Mouse (Mus musculus): Measurements from ENCODE around the gene Ttc16. TPM values are rescaled to one million over a fixed set of nuclear protein-coding genes. Genes with fewer than 3 reads are reported as not detected.

The Ttc16 gene
- total and polyA plus RNA-seq, 2 experiments from 2014 or later: 0.44 to 3.2 TPM

GRCm38 (mm10) chr2:32710425-32710824 lies 65.0 kb downstream of the Ttc16 start:
- H3K4me3 ChIP-seq (ENCODE audit: low read depth, low read length): no peak overlapping the region
- TF ChIP-seq CTCF (IDR thresholded peaks at IDR 0.05): no peak
- H3K27me3 ChIP-seq (ENCODE audit: insufficient read depth, low read length): no peaks in the 10 kb centered on the region
- H3K9me3 ChIP-seq (ENCODE audit: low read length): no peaks in the 10 kb centered on the region
- peaks cover 41% of the 10 kb centered on the region for H3K36me3 ChIP-seq (ENCODE audit: insufficient read depth, low read length)
- H3K4me1 ChIP-seq (ENCODE audit: insufficient read depth, low read length): peaks cover 8% of the 10 kb centered on the region; the same call in 1 of the 2 replicates
- no peak for ATAC-seq (ENCODE audit: low FRiP score)
- no peak overlapping the region for H3K9ac ChIP-seq (replicated peaks; ENCODE audit: low read length, poor library complexity, severe bottlenecking)
- no peak overlapping the region for H3K27ac ChIP-seq (ENCODE audit: low read depth, low read length)
- WGBS: 83% methylated on average over 5 of the region's 5 CpGs
- no peak overlapping the region for H3K4me2 ChIP-seq (ENCODE audit: low read depth, low read length, poor library complexity, severe bottlenecking)
- DNase-seq (ENCODE audit: low spot score): no peak

DNA sequence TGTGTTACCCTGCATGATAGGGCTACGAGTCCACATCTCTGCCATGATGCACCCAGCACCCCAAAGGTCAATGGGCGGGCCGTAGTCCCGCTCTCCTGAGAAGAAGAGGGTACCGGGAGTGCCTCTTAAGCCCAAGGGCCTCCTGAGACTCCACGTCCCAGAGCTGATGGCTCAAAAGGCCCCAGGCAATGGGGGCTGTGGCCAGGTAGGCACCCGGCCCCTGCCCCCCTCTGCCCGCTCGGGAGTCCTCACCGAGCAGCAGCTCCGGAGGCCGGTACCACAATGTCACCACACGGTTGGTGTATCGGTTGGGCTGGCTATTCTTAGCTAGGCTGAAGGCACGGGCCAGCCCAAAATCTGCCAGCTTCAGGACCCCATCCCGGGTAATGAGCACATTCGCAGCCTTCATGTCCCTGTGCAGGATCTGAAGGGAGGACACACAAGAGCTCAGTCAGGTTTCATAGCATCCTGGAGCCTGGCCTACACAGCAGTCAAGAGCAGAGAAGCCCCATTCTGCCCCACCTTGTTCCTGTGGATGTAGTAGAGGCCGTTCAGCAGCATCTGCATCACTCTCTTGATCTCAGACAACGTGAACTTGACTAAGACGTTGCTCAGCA lies 65.8 kb downstream of the Ttc16 start:
- Histone ChIP-seq H3K4me1 (ENCODE audit: insufficient read depth, low read length) (peaks cover 8% of the 10 kb centered on the region; the same call in 1 of the 2 replicates), H3K4me2 (ENCODE audit: low read depth, low read length, poor library complexity, severe bottlenecking) (no peak overlapping the region), H3K9me3 (ENCODE audit: low read length) (no peaks in the 10 kb centered on the region), H3K9ac (replicated peaks; ENCODE audit: low read length, poor library complexity, severe bottlenecking) (no peak overlapping the region), H3K27me3 (ENCODE audit: insufficient read depth, low read length) (no peaks in the 10 kb centered on the region), H3K4me3 (ENCODE audit: low read depth, low read length) (no peak overlapping the region), H3K27ac (ENCODE audit: low read depth, low read length) (no peak overlapping the region), H3K36me3 (ENCODE audit: insufficient read depth, low read length) (peaks cover 47% of the 10 kb centered on the region)
- ATAC-seq (ENCODE audit: low FRiP score): no peak
- 92% methylated on average over 20 of the region's 20 CpGs for WGBS
- TF ChIP-seq CTCF (IDR thresholded peaks at IDR 0.05): no peak
- DNase-seq (ENCODE audit: low spot score): no peak

GRCm38 (mm10) chr2:32708643-32709042 lies 66.8 kb downstream of the Ttc16 start:
- peak; percentile 72 for DNase-seq (ENCODE audit: low spot score)
- WGBS: 43% methylated on average over 3 of the region's 3 CpGs

More at GRCm38 (mm10) chr2:32708643-32709042, 66.8 kb downstream of the Ttc16 start:
- Histone ChIP-seq H3K9ac (replicated peaks; ENCODE audit: low read length, poor library complexity, severe bottlenecking) (no peak overlapping the region), H3K4me3 (ENCODE audit: low read depth, low read length) (no peak overlapping the region), H3K4me2 (ENCODE audit: low read depth, low read length, poor library complexity, severe bottlenecking) (no peak overlapping the region), H3K27ac (ENCODE audit: low read depth, low read length) (no peak overlapping the region), H3K27me3 (ENCODE audit: insufficient read depth, low read length) (no peaks in the 10 kb centered on the region), H3K4me1 (ENCODE audit: insufficient read depth, low read length) (peaks cover 5% of the 10 kb centered on the region; the same call in 1 of the 2 replicates), H3K36me3 (ENCODE audit: insufficient read depth, low read length) (peaks cover 50% of the 10 kb centered on the region), H3K9me3 (ENCODE audit: low read length) (no peaks in the 10 kb centered on the region)
- ATAC-seq (ENCODE audit: low FRiP score): no peak
- TF ChIP-seq CTCF (IDR thresholded peaks at IDR 0.05): peak; percentile 87

MicroRNAs encoded within 50 kb of the gene (microRNA counts, 519-probe panel; counts per million panel counts)
- microRNA mmu-miR-2861: 528 counts per million, percentile 58 among the panel's probes with 10 or more counts

Small RNA genes lying within 50 kb of the gene (microRNA-seq; reads per million reads assigned to microRNA genes)
- gene Mir2861 (ENCODE audit: borderline number of aligned reads) (not detected), gene Mir3960 (ENCODE audit: borderline number of aligned reads) (not detected)

Other genes starting within 250 kb of the Ttc16 start
- gene Fam102a, start 240.3 kb downstream of the Ttc16 start, total RNA-seq (2014; rRNA removed): 21.5 and 24.4 TPM in 2 replicates
- 6.8 and 7.2 TPM in 2 replicates for gene Fam102a, start 240.3 kb downstream of the Ttc16 start, polyA plus RNA-seq (2015; fragmentation: Nextera tagmentation; extraction: Ambion mirVana)
- gene Dpm2, start 204.8 kb downstream of the Ttc16 start, total RNA-seq (2014; rRNA removed): 70.0 and 73.3 TPM in 2 replicates
- gene Dpm2, start 204.8 kb downstream of the Ttc16 start, polyA plus RNA-seq (2015; fragmentation: Nextera tagmentation; extraction: Ambion mirVana): 135 and 143 TPM in 2 replicates
- 19.3 and 20.0 TPM in 2 replicates for gene Pip5kl1, start 200.8 kb downstream of the Ttc16 start, total RNA-seq (2014; rRNA removed)
- 16.5 and 26.5 TPM in 2 replicates for gene Pip5kl1, start 200.8 kb downstream of the Ttc16 start, polyA plus RNA-seq (2015; fragmentation: Nextera tagmentation; extraction: Ambion mirVana)
- gene 9430097D07Rik, start 199.9 kb downstream of the Ttc16 start, total RNA-seq (2014; rRNA removed): 0.16 and 0.33 TPM in 2 replicates
- gene 9430097D07Rik, start 199.9 kb downstream of the Ttc16 start, polyA plus RNA-seq (2015; fragmentation: Nextera tagmentation; extraction: Ambion mirVana): 0.69 and 0.82 TPM in 2 replicates
- gene St6galnac4, start 188.5 kb downstream of the Ttc16 start, total RNA-seq (2014; rRNA removed): 50.9 and 51.1 TPM in 2 replicates
- gene St6galnac4, start 188.5 kb downstream of the Ttc16 start, polyA plus RNA-seq (2015; fragmentation: Nextera tagmentation; extraction: Ambion mirVana): 38.0 and 38.6 TPM in 2 replicates
- 113 and 166 TPM in 2 replicates for gene St6galnac6, start 175.9 kb downstream of the Ttc16 start, total RNA-seq (2014; rRNA removed)
- 42.1 and 45.2 TPM in 2 replicates for gene St6galnac6, start 175.9 kb downstream of the Ttc16 start, polyA plus RNA-seq (2015; fragmentation: Nextera tagmentation; extraction: Ambion mirVana)
- gene Ak1, start 153.9 kb downstream of the Ttc16 start, total RNA-seq (2014; rRNA removed): 99.6 and 107 TPM in 2 replicates
- 114 and 133 TPM in 2 replicates for gene Ak1, start 153.9 kb downstream of the Ttc16 start, polyA plus RNA-seq (2015; fragmentation: Nextera tagmentation; extraction: Ambion mirVana)
- 16.7 and 20.0 TPM in 2 replicates for gene Eng, start 129.0 kb downstream of the Ttc16 start, total RNA-seq (2014; rRNA removed)
- gene Eng, start 129.0 kb downstream of the Ttc16 start, polyA plus RNA-seq (2015; fragmentation: Nextera tagmentation; extraction: Ambion mirVana): 20.3 and 21.3 TPM in 2 replicates
- 24.6 and 25.9 TPM in 2 replicates for gene Fpgs, start 71.5 kb downstream of the Ttc16 start, total RNA-seq (2014; rRNA removed)
- gene Fpgs, start 71.5 kb downstream of the Ttc16 start, polyA plus RNA-seq (2015; fragmentation: Nextera tagmentation; extraction: Ambion mirVana): 25.1 and 29.6 TPM in 2 replicates
- 88.1 and 92.4 TPM in 2 replicates for gene Cdk9, start 62.6 kb downstream of the Ttc16 start, total RNA-seq (2014; rRNA removed)
- gene Cdk9, start 62.6 kb downstream of the Ttc16 start, polyA plus RNA-seq (2015; fragmentation: Nextera tagmentation; extraction: Ambion mirVana): 58.2 and 59.4 TPM in 2 replicates
- gene Sh2d3c, start 54.6 kb downstream of the Ttc16 start, total RNA-seq (2014; rRNA removed): 43.7 and 46.2 TPM in 2 replicates
- 54.4 and 54.6 TPM in 2 replicates for gene Sh2d3c, start 54.6 kb downstream of the Ttc16 start, polyA plus RNA-seq (2015; fragmentation: Nextera tagmentation; extraction: Ambion mirVana)
- gene 6330409D20Rik, start 34.6 kb downstream of the Ttc16 start, total RNA-seq (2014; rRNA removed): 2.5 and 3.8 TPM in 2 replicates
- 3.7 and 4.0 TPM in 2 replicates for gene 6330409D20Rik, start 34.6 kb downstream of the Ttc16 start, polyA plus RNA-seq (2015; fragmentation: Nextera tagmentation; extraction: Ambion mirVana)
- 43.8 and 72.8 TPM in 2 replicates for gene Tor2a, start 18.4 kb downstream of the Ttc16 start, total RNA-seq (2014; rRNA removed)
- 42.0 and 44.9 TPM in 2 replicates for gene Tor2a, start 18.4 kb downstream of the Ttc16 start, polyA plus RNA-seq (2015; fragmentation: Nextera tagmentation; extraction: Ambion mirVana)
- gene Ptrh1, start 153 bp upstream of the Ttc16 start, total RNA-seq (2014; rRNA removed): 2.1 and 2.7 TPM in 2 replicates
- gene Ptrh1, start 153 bp upstream of the Ttc16 start, polyA plus RNA-seq (2015; fragmentation: Nextera tagmentation; extraction: Ambion mirVana): 3.8 and 3.9 TPM in 2 replicates
- gene Cfap157, start 8.8 kb upstream of the Ttc16 start, total RNA-seq (2014; rRNA removed): 0.19 and 1.4 TPM in 2 replicates
- gene Cfap157, start 8.8 kb upstream of the Ttc16 start, polyA plus RNA-seq (2015; fragmentation: Nextera tagmentation; extraction: Ambion mirVana): 0.48 and 1.1 TPM in 2 replicates
- gene Stxbp1, start 71.6 kb upstream of the Ttc16 start, total RNA-seq (2014; rRNA removed): 185 and 264 TPM in 2 replicates
- 424 and 430 TPM in 2 replicates for gene Stxbp1, start 71.6 kb upstream of the Ttc16 start, polyA plus RNA-seq (2015; fragmentation: Nextera tagmentation; extraction: Ambion mirVana)
- 39.5 and 40.9 TPM in 2 replicates for gene Fam129b, start 100.5 kb upstream of the Ttc16 start, total RNA-seq (2014; rRNA removed)
- 17.7 and 18.1 TPM in 2 replicates for gene Fam129b, start 100.5 kb upstream of the Ttc16 start, polyA plus RNA-seq (2015; fragmentation: Nextera tagmentation; extraction: Ambion mirVana)
- gene Rpl12, start 185.9 kb upstream of the Ttc16 start, total RNA-seq (2014; rRNA removed): 173 and 196 TPM in 2 replicates
- 102 and 107 TPM in 2 replicates for gene Rpl12, start 185.9 kb upstream of the Ttc16 start, polyA plus RNA-seq (2015; fragmentation: Nextera tagmentation; extraction: Ambion mirVana)
- 31.4 and 37.3 TPM in 2 replicates for gene Lrsam1, start 186.0 kb upstream of the Ttc16 start, total RNA-seq (2014; rRNA removed)
- 25.3 and 26.2 TPM in 2 replicates for gene Lrsam1, start 186.0 kb upstream of the Ttc16 start, polyA plus RNA-seq (2015; fragmentation: Nextera tagmentation; extraction: Ambion mirVana)
- gene Slc2a8, start 206.4 kb upstream of the Ttc16 start, total RNA-seq (2014; rRNA removed): 34.6 and 36.0 TPM in 2 replicates
- gene Slc2a8, start 206.4 kb upstream of the Ttc16 start, polyA plus RNA-seq (2015; fragmentation: Nextera tagmentation; extraction: Ambion mirVana): 30.7 and 34.8 TPM in 2 replicates